In genomic region chr5:144181249-144181648, GRCm38 (mm10) we compare ENCODE assay signal across 21 mouse cellular contexts. TPM values are rescaled to one million over a fixed set of nuclear protein-coding genes. Genes with fewer than 3 reads are reported as not detected.
DNase-seq lines count a peak whose midpoint lies in the region; ATAC-seq and TF ChIP-seq lines count a peak whose summit lies in the region.
"Had no signal": no experiment of that assay in that cellular context is flagged by ENCODE, and none has a peak within 500 bp of the region (broad histone marks: within the 10 kb centered on the region; RNA-seq: fewer than 3 reads in every experiment).

No protein-coding gene starts in this region.

- peak overlapping the region; percentile 42; the same call in 1 of the 2 replicates for H3K27ac ChIP-seq in bone marrow, adult 2 months (ENCODE audit: control insufficient read depth, insufficient read depth, low read depth, low read length, poor library complexity)
- H3K27ac ChIP-seq: forebrain, embryonic 13.5 days; limb, embryonic 13.5 days; liver, embryonic 15.5 days; midbrain, embryonic 12.5 days had no signal

- peaks cover 7% of the 10 kb centered on the region; the same call in 1 of the 2 replicates for H3K4me1 ChIP-seq in bone marrow, adult 2 months (ENCODE audit: control insufficient read depth, insufficient read depth, low read length)
- H3K4me1 ChIP-seq: forebrain, embryonic 13.5 days; midbrain, embryonic 12.5 days had no signal

- WGBS in bone marrow, adult 2 months = 16% methylated on average over 7 of the region's 7 CpGs

- ATAC-seq in monocyte, adult 5-6 weeks (replicated peaks; ENCODE audit: insufficient number of reproducible peaks, low FRiP score, low TSS enrichment, poor library complexity, severe bottlenecking) = peak; percentile 65
- ATAC-seq: CD4-positive, CD25-positive, alpha-beta regulatory T cell, adult 4 months; forebrain, embryonic 13.5 days had no signal

- H3K4me3 ChIP-seq in bone marrow, adult 2 months (replicated peaks; ENCODE audit: control insufficient read depth, low read depth, low read length) = no peak overlapping the region
- H3K4me3 ChIP-seq: forebrain, embryonic 13.5 days; heart, embryonic 12.5 days; limb, embryonic 13.5 days; liver, embryonic 15.5 days; midbrain, embryonic 12.5 days; myocyte had no signal

- no peak for TF ChIP-seq CTCF in bone marrow, adult 2 months (IDR thresholded peaks at IDR 0.05; ENCODE audit: control insufficient read depth, insufficient read depth, low read length)

- TF ChIP-seq POLR2A in bone marrow, adult 2 months (IDR thresholded peaks at IDR 0.05; ENCODE audit: borderline replicate concordance, control insufficient read depth, low read depth, low read length) = no peak

- peak; percentile 92 to 93 for DNase-seq in B cell, adult 2 months
- DNase-seq in spleen, postnatal 36 days (ENCODE audit: low spot score in 2 of 2) = peak; percentile 92 to 93
- no peak for DNase-seq in cerebellum, postnatal 10 days
- no peak for DNase-seq in cerebellum, postnatal 25 days
- no peak for DNase-seq in neural tube, embryonic 10.5 days (ENCODE audit: extremely low spot score, low spot score)
- DNase-seq: adrenal gland, adult 8-10 months; cerebellum, adult 8-10 months; gastrocnemius, postnatal 25 days; kidney, adult 8-10 months; kidney, postnatal 25 days; thymus, adult 2 months had no signal

RNA-seq across cellular contexts. Expression of gene Bhlha15, which starts 8.8 kb away (rescaled TPM):
- polyA plus RNA-seq in bone marrow, adult 2 months (2011; ENCODE audit: insufficient read depth, insufficient read length, low replicate concordance, missing spikeins) = 0.56 and 0.72 TPM in 2 replicates
- total RNA-seq in monocyte, adult 5-6 weeks (2017) = 0.32 to 0.78 TPM (median 0.38 TPM) in 3 replicates
- total RNA-seq: gastrocnemius, postnatal 25 days; heart, postnatal 25 days had no signal
- polyA plus RNA-seq: midbrain, embryonic 12.5 days had no signal

RNA-seq across cellular contexts. Expression of gene Tecpr1, which starts 42.2 kb away (rescaled TPM):
- 9.6 and 11.9 TPM in 2 replicates for polyA plus RNA-seq in bone marrow, adult 2 months (2011; ENCODE audit: insufficient read depth, insufficient read length, low replicate concordance, missing spikeins)
- total RNA-seq in monocyte, adult 5-6 weeks (2017) = 30.0 to 63.8 TPM (median 35.3 TPM) in 3 replicates

Comparison
In these comparisons a context has a peak if more than half of its experiments do, and no peak if none do; other contexts are left out.
1. DNase-seq: peak in B cell, adult 2 months (2 of 2) and spleen, postnatal 36 days (2 of 2); none in cerebellum, postnatal 10 days (0 of 2), cerebellum, postnatal 25 days (0 of 2) and neural tube, embryonic 10.5 days (single experiment).